9 mouse cellular contexts compared by ENCODE assay signal in the genomic region with DNA sequence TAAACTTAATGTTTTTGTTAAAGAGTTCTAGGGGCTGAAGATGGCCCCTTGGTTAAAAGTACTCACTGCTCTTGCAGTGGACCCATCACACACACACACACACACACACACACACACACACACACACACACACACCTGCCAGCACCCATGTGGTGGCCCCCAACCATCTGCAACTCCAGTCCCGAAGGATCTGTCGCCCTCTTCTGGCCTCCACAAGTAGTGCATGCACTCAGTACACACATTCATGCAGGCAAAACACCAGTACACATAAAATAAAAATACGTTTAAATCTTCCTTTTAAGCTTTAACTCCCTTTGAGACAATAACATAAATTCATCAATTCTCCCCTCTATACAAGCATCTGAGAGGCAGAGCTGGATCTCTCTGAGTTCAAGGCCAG. TPM values are rescaled to one million over a fixed set of nuclear protein-coding genes. Genes with fewer than 3 reads are reported as not detected.
DNase-seq lines count a peak whose midpoint lies in the region; ATAC-seq and TF ChIP-seq lines count a peak whose summit lies in the region.
"Had no signal": no experiment of that assay in that cellular context is flagged by ENCODE, and none has a peak within 500 bp of the region (broad histone marks: within the 10 kb centered on the region; RNA-seq: fewer than 3 reads in every experiment).

No protein-coding gene starts in this region.

- peak; percentile 49 for DNase-seq in kidney, adult 9 months
- DNase-seq in 416B (ENCODE audit: low read depth) = peak; percentile 70
- peak; percentile 65 for DNase-seq in CH12.LX (ENCODE audit: extremely low read depth)
- DNase-seq in cerebellum, adult 9-11 months = peak; percentile 44
- DNase-seq in kidney, postnatal 25 days = peak; percentile 54 to 74
- peak; percentile 63 for DNase-seq in splenic B cell, adult 2 months (ENCODE audit: low read depth, low spot score)

- H3K4me2 ChIP-seq in kidney, embryonic 14.5 days (replicated peaks; ENCODE audit: low read depth, low read length) = no peak overlapping the region
- no peak overlapping the region for H3K4me2 ChIP-seq in CH12.LX (ENCODE audit: insufficient read depth, low read depth, poor library complexity, severe bottlenecking)

- no peak for ATAC-seq in kidney, embryonic 14.5 days (ENCODE audit: low FRiP score, low TSS enrichment)
- ATAC-seq in frontal cortex, adult (ENCODE audit: low TSS enrichment) = no peak

- TF ChIP-seq EP300 in CH12.LX (IDR thresholded peaks at IDR 0.05; ENCODE audit: low read length) = no peak

- no peak overlapping the region for H3K9ac ChIP-seq in kidney, embryonic 14.5 days (ENCODE audit: low read depth, low read length)
- H3K9ac ChIP-seq in CH12.LX (ENCODE audit: insufficient read depth, low read depth) = no peak overlapping the region

- TF ChIP-seq CTCF in CH12.LX (conservative IDR thresholded peaks at IDR 0.05 in 1 of 2, IDR thresholded peaks at IDR 0.05 in 1 of 2; ENCODE audit: low read depth in 2 of 2, low read length in 2 of 2) = peak; percentile 78 to 81

- H3K4me3 ChIP-seq in kidney, embryonic 14.5 days (ENCODE audit: low read length) = no peak overlapping the region
- no peak overlapping the region for H3K4me3 ChIP-seq in CH12.LX (replicated peaks in 1 of 3; ENCODE audit: low read depth in 2 of 3, low read length in 2 of 3, poor library complexity in 1 of 3)

- WGBS in kidney, embryonic 14.5 days = 37% methylated on average over 3 of the region's 3 CpGs

- TF ChIP-seq RAD21 in CH12.LX (IDR thresholded peaks at IDR 0.05; ENCODE audit: low read depth, low read length) = peak; percentile 71

- H3K4me1 ChIP-seq in kidney, embryonic 14.5 days (ENCODE audit: control insufficient read depth, insufficient read depth, low read length) = no peaks in the 10 kb centered on the region
- H3K4me1 ChIP-seq in CH12.LX (ENCODE audit: control insufficient read depth in 1 of 2, insufficient read depth in 2 of 2) = peaks cover 12 to 55% of the 10 kb centered on the region in 2 experiments

- no peak for TF ChIP-seq POLR2A in CH12.LX (IDR thresholded peaks at IDR 0.05; ENCODE audit: low read depth, low read length)

- no peaks in the 10 kb centered on the region for H3K79me2 ChIP-seq in CH12.LX (replicated peaks; ENCODE audit: control insufficient read depth, extremely low read depth, insufficient read depth, poor library complexity, severe bottlenecking)

- no peaks in the 10 kb centered on the region for H3K9me3 ChIP-seq in kidney, embryonic 14.5 days (ENCODE audit: control insufficient read depth, low read length)
- no peaks in the 10 kb centered on the region for H3K9me3 ChIP-seq in CH12.LX (replicated peaks; ENCODE audit: low read length)

- no peak overlapping the region for H3K27ac ChIP-seq in kidney, embryonic 14.5 days (ENCODE audit: low read depth, low read length)
- H3K27ac ChIP-seq in CH12.LX (ENCODE audit: insufficient read depth, low read depth) = no peak overlapping the region
- H3K27ac ChIP-seq: macrophage had no signal

- no peaks in the 10 kb centered on the region for H3K27me3 ChIP-seq in kidney, embryonic 14.5 days (ENCODE audit: control insufficient read depth, insufficient read depth, low read length)
- H3K27me3 ChIP-seq in CH12.LX (replicated peaks) = no peaks in the 10 kb centered on the region
- H3K27me3 ChIP-seq in splenic B cell, adult 2 months (ENCODE audit: control insufficient read depth, insufficient read depth, low read length, poor library complexity, severe bottlenecking) = no peaks in the 10 kb centered on the region

- in situ Hi-C loops in CH12.LX (cut with MboI; ENCODE audit: low pct_ligation_motif_present, low pct_unique_long_range_greater_than_20kb, low sequenced_read_pairs) = no loop called here

- H3K36me3 ChIP-seq in kidney, embryonic 14.5 days (ENCODE audit: control insufficient read depth, insufficient read depth, low read length) = no peaks in the 10 kb centered on the region
- peaks cover 0 to 1% of the 10 kb centered on the region in 2 experiments for H3K36me3 ChIP-seq in CH12.LX (replicated peaks in 1 of 2; ENCODE audit: control insufficient read depth in 1 of 2, insufficient read depth in 1 of 2, low read length in 1 of 2)
- no peaks in the 10 kb centered on the region for H3K36me3 ChIP-seq in splenic B cell, adult 2 months (ENCODE audit: control insufficient read depth, insufficient read depth, low read length, poor library complexity, severe bottlenecking)

- dilution Hi-C loops in CH12.LX (cut with MboI; ENCODE audit: extremely low pct_ligation_motif_present, extremely low pct_unique_long_range_greater_than_20kb, low sequenced_read_pairs) = no loop called here

TF ChIP-seq in CH12.LX, 34 proteins besides CTCF, POLR2A, EP300 and RAD21:
- TF ChIP-seq MEF2A (IDR thresholded peaks at IDR 0.05; ENCODE audit: borderline replicate concordance, low read depth, low read length) (no peak), CHD2 (IDR thresholded peaks at IDR 0.05; ENCODE audit: low read length) (no peak), POLR2AphosphoS2 (IDR thresholded peaks at IDR 0.05; ENCODE audit: low read depth, low read length) (no peak), BHLHE40 (IDR thresholded peaks at IDR 0.05; ENCODE audit: low read depth, low read length) (no peak), MAZ (IDR thresholded peaks at IDR 0.05; ENCODE audit: low read depth, low read length) (peak; percentile 72; the same call in 1 of the 2 replicates), UBTF (IDR thresholded peaks at IDR 0.05; ENCODE audit: low read depth, low read length) (no peak), SMC3 (IDR thresholded peaks at IDR 0.05; ENCODE audit: low read depth, low read length) (peak; percentile 80), USF1 (IDR thresholded peaks at IDR 0.05; ENCODE audit: low read depth, low read length) (no peak), MYC (IDR thresholded peaks at IDR 0.05; ENCODE audit: low read depth, low read length) (0 out of 2 replicates have a peak, but pooled peaks have one; percentile 28), TBP (conservative IDR thresholded peaks at IDR 0.05; ENCODE audit: low read depth, low read length) (no peak), USF2 (conservative IDR thresholded peaks at IDR 0.05; ENCODE audit: low read depth, low read length) (no peak), JUND (conservative IDR thresholded peaks at IDR 0.05; ENCODE audit: low read depth, low read length) (no peak), MAFK (IDR thresholded peaks at IDR 0.05; ENCODE audit: insufficient replicate concordance, low read length) (no peak), MAX (IDR thresholded peaks at IDR 0.05; ENCODE audit: low read length) (no peak), ETS1 (conservative IDR thresholded peaks at IDR 0.05; ENCODE audit: low read depth, low read length) (no peak), MXI1 (IDR thresholded peaks at IDR 0.05; ENCODE audit: low read depth, low read length) (no peak), NRF1 (IDR thresholded peaks at IDR 0.05; ENCODE audit: low read depth, low read length) (no peak), HCFC1 (IDR thresholded peaks at IDR 0.05; ENCODE audit: low read depth, low read length) (no peak), ELF1 (IDR thresholded peaks at IDR 0.05; ENCODE audit: low read depth, low read length) (no peak)

RNA-seq across cellular contexts. Expression of gene Ralgps1, which starts 23.7 kb away (rescaled TPM):
- 4.8 and 7.9 TPM in 2 replicates for polyA plus RNA-seq in kidney, embryonic 14.5 days (2014; fragmentation: Nextera tagmentation; extraction: Ambion mirVana)
- total RNA-seq in CH12.LX (2012; rRNA removed) (1.2 and 1.5 TPM in 2 replicates), CH12.LX (2014; rRNA removed) (0.62 and 0.95 TPM in 2 replicates)
- polyA plus RNA-seq in CH12.LX (2012; ENCODE audit: insufficient read length, low read depth) = 1.3 and 2.1 TPM in 2 replicates
